Mouse (Mus musculus) liver, postnatal 0 days (tissue): ENCODE measurements at regions not wholly inside any gene's neighbourhood (a gene's known extent, or its start where the extent isn't known, plus 50 kb on each side); places are given as distances from the start of the nearest gene placed in this dataset.

Source experiments
- ATAC-seq: fragments of 200-750 bp; cut with Nextera tagmentation; 2 replicates; pipeline ENCODE4 v1.8.0; 2017; ENCODE audit warnings: mild to moderate bottlenecking, moderate library complexity
- DNase-seq: peaks from one replicate; pipeline ENCODE4 v3.0.0-alpha.2; 2016
- H3K27ac ChIP-seq: fragments of 300-500 bp; sonication (generic); 2 replicates; pipeline ENCODE4 v1.5.1; 2014; ENCODE audit warnings: antibody characterized with exemption, moderate library complexity, mild to moderate bottlenecking, low read depth
- H3K27me3 ChIP-seq: fragments of 300-500 bp; sonication (generic); 2 replicates; pipeline ENCODE4 v1.6.1; 2014; ENCODE audit warnings: low read length, control low read depth, mixed read lengths; ENCODE audit not compliant: insufficient read depth
- H3K36me3 ChIP-seq: fragments of 300-500 bp; sonication (generic); replicated peaks from 2 replicates; pipeline ENCODE4 v1.6.1; 2014; ENCODE audit warnings: mild to moderate bottlenecking, control low read depth, low read length, moderate library complexity, mixed read lengths; ENCODE audit not compliant: insufficient read depth
- H3K4me1 ChIP-seq: fragments of 300-500 bp; sonication (generic); 2 replicates; pipeline ENCODE4 v1.6.1; 2014; ENCODE audit warnings: antibody characterized with exemption, mild to moderate bottlenecking, control low read depth; ENCODE audit not compliant: insufficient read depth
- H3K4me2 ChIP-seq: fragments of 300-500 bp; sonication (generic); 2 replicates; pipeline ENCODE4 v1.6.1; 2014; ENCODE audit warnings: low read depth, mild to moderate bottlenecking, low read length, moderate library complexity, mixed read lengths
- H3K4me3 ChIP-seq: fragments of 300-500 bp; sonication (generic); 2 replicates; pipeline ENCODE4 v1.5.1; 2014; ENCODE audit warnings: low read depth, low read length
- H3K9ac ChIP-seq: fragments of 300-500 bp; sonication (generic); replicated peaks from 2 replicates; pipeline ENCODE4 v1.6.1; 2014; ENCODE audit warnings: mild to moderate bottlenecking, moderate library complexity
- H3K9me3 ChIP-seq: fragments of 300-500 bp; sonication (generic); 2 replicates; pipeline ENCODE4 v1.6.1; 2016; ENCODE audit warnings: mild to moderate bottlenecking, control low read depth, low read length, mixed read lengths
- CTCF ChIP-seq: sonication (generic); IDR thresholded peaks from 2 replicates; pipeline ENCODE4 v1.5.1; 2016; ENCODE audit warnings: antibody characterized with exemption, low read depth
- EP300 ChIP-seq: IDR thresholded peaks from 2 replicates; pipeline ENCODE4 v1.6.1; 2016; ENCODE audit warnings: antibody characterized with exemption, low read depth, mild to moderate bottlenecking
- WGBS: fragments of 180-500 bp; shearing (Covaris S2); extraction: QIAGEN DNeasy Blood & Tissue Kit; methylation state at CpG from one replicate; pipeline ENCODE4 v1.1.7; 2014; ENCODE audit not compliant: insufficient replicate concordance; 5-methylcytosine and 5-hydroxymethylcytosine counted together

- Histone ChIP-seq H3K27ac (no peak overlapping the region), H3K27me3 (no peaks in the 10 kb centered on the region), H3K9me3 (no peaks in the 10 kb centered on the region), H3K36me3 (no peaks in the 10 kb centered on the region), H3K4me1 (no peaks in the 10 kb centered on the region), H3K9ac (no peak overlapping the region), H3K4me2 (no peak overlapping the region), H3K4me3 (no peak overlapping the region)
- WGBS = 77% methylated on average over 4 of the region's 4 CpGs
- no peak for DNase-seq
- TF ChIP-seq CTCF = no peak
- TF ChIP-seq EP300 = no peak
- no peak for ATAC-seq
These were observed 60.2 kb upstream of the Slc6a6 start for GRCm38 (mm10) chr6:91623646-91624045.

DNA sequence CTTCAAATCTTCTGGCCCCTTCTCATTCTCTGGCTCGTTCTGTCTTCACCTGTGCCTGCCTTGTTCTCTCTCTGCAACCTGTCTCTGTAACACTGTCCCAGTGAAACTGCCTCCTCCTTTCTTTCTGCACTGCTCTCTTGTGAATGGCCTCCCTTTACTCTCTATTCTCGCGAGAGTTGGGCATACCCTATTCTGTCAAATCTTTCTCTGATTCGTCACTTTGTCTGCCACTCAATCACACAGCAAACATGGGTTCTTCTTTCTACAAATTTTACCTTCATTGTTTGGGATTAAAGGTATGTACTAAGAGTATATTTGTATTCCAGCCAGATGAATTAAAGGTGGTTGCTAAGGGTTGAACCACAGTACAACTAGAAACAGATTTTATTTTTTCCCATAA, 54.6 kb upstream of the Slc6a6 start:
- Histone ChIP-seq H3K4me2 (no peak overlapping the region), H3K36me3 (no peaks in the 10 kb centered on the region), H3K4me1 (no peaks in the 10 kb centered on the region), H3K27me3 (no peaks in the 10 kb centered on the region), H3K9ac (no peak overlapping the region), H3K4me3 (no peak overlapping the region), H3K27ac (no peak overlapping the region), H3K9me3 (no peaks in the 10 kb centered on the region)
- no peak for TF ChIP-seq EP300
- 73% methylated on average over 4 of the region's 4 CpGs for WGBS
- DNase-seq (no peak), ATAC-seq (no peak)

- H3K4me1 ChIP-seq = no peaks in the 10 kb centered on the region
- no peak for TF ChIP-seq EP300
- no peak for TF ChIP-seq CTCF
- no peak overlapping the region for H3K27ac ChIP-seq
- H3K4me2 ChIP-seq = no peak overlapping the region
- no peaks in the 10 kb centered on the region for H3K27me3 ChIP-seq
- H3K36me3 ChIP-seq = no peaks in the 10 kb centered on the region
- no peak overlapping the region for H3K9ac ChIP-seq
- no peaks in the 10 kb centered on the region for H3K9me3 ChIP-seq
- no peak for DNase-seq
- no peak overlapping the region for H3K4me3 ChIP-seq
- ATAC-seq = no peak
- 79% methylated on average over 6 of the region's 6 CpGs for WGBS
These were observed 52.6 kb upstream of the Slc6a6 start for GRCm38 (mm10) chr6:91631261-91631660.
